Mouse (Mus musculus) myocyte (in vitro differentiated cells): ENCODE results near the gene Nlrc5.

Experiments
- E2F4 ChIP-seq: IDR thresholded peaks from one replicate; pipeline ENCODE4 v1.6.1; 2011; ENCODE audit warnings: mild to moderate bottlenecking, control low read depth, moderate library complexity; ENCODE audit not compliant: insufficient read depth
- MAX ChIP-seq: IDR thresholded peaks from one replicate; pipeline ENCODE4 v1.6.1; 2011; ENCODE audit warnings: low read depth, mild to moderate bottlenecking, control low read depth
- MYOD1 ChIP-seq, 3 experiments: IDR thresholded peaks; one replicate each; pipeline ENCODE4 v1.6.1; 2011; ENCODE audit warnings: control low read depth in 2 of 3, low read depth in 2 of 3, mild to moderate bottlenecking in 2 of 3, moderate library complexity in 1 of 3; ENCODE audit not compliant: insufficient read length in 2 of 3, control insufficient read depth in 1 of 3
- POLR2A ChIP-seq: IDR thresholded peaks from one replicate; pipeline ENCODE4 v1.6.1; 2011; ENCODE audit warnings: low read depth, mild to moderate bottlenecking, control low read depth, moderate library complexity; ENCODE audit not compliant: insufficient read length
- POLR2AphosphoS2 ChIP-seq: IDR thresholded peaks from one replicate; pipeline ENCODE4 v1.6.1; 2011; ENCODE audit warnings: low read depth, control low read depth; ENCODE audit not compliant: insufficient read length
- REST ChIP-seq: IDR thresholded peaks from one replicate; pipeline ENCODE4 v1.6.1; 2011; ENCODE audit warnings: mild to moderate bottlenecking, control low read depth, moderate library complexity; ENCODE audit not compliant: insufficient read depth, insufficient read length
- TCF12 ChIP-seq: IDR thresholded peaks from one replicate; pipeline ENCODE4 v1.6.1; 2011; ENCODE audit warnings: mild to moderate bottlenecking, control low read depth; ENCODE audit not compliant: poor library complexity, insufficient read depth, severe bottlenecking
- TCF3 ChIP-seq: IDR thresholded peaks from one replicate; pipeline ENCODE4 v1.6.1; 2011; ENCODE audit warnings: low read depth, control low read depth; ENCODE audit not compliant: insufficient read length
- USF1 ChIP-seq: IDR thresholded peaks from one replicate; pipeline ENCODE4 v1.6.1; 2011; ENCODE audit warnings: low read depth, mild to moderate bottlenecking, control low read depth, moderate library complexity

- TF ChIP-seq TCF12 (no peak), POLR2A (no peak), MYOD1 (IDR thresholded peaks at IDR 0.05; ENCODE audit: control insufficient read depth in 1 of 3, insufficient read length in 2 of 3, low read depth in 2 of 3) (no peak), E2F4 (no peak), MAX (no peak), POLR2AphosphoS2 (no peak), USF1 (no peak), REST (no peak), TCF3 (no peak)
Observed at GRCm38 (mm10) chr8:94567159-94567849, 133.1 kb downstream of the Nlrc5 start.
